Mouse (Mus musculus): ENCODE data around the gene Zfp821. TPM values are rescaled to one million over a fixed set of nuclear protein-coding genes. Genes with fewer than 3 reads are reported as not detected.
"Not testable (repeated sequence)": the region's sequence is repeated elsewhere in the genome, so short reads cannot be mapped to it uniquely, and the experiment has no call there.

The Zfp821 gene
- polyA plus RNA-seq, 1 experiment from 2014 or later, result 46.7 TPM

- H3K4me3 ChIP-seq; H3K4me2 ChIP-seq; H3K9me3 ChIP-seq; H3K27me3 ChIP-seq; H3K4me1 ChIP-seq; ATAC-seq (ENCODE audit: insufficient number of reproducible peaks, insufficient read depth, low FRiP score, low TSS enrichment, low read depth); H3K9ac ChIP-seq; H3K27ac ChIP-seq; H3K36me3 ChIP-seq: not testable (repeated sequence)
- WGBS, result 83% methylated on average over 4 of the region's 4 CpGs
These were observed 50.2 kb downstream of the Zfp821 start for GRCm38 (mm10) chr8:109755554-109755953.

GRCm38 (mm10) chr8:109756849-109757248 is 51.5 kb downstream of the Zfp821 start:
- H3K27ac ChIP-seq, result no peak overlapping the region
- WGBS, result 59% methylated on average over 3 of the region's 3 CpGs
- ATAC-seq (ENCODE audit: insufficient number of reproducible peaks, insufficient read depth, low FRiP score, low TSS enrichment, low read depth), result no peak
- H3K9me3 ChIP-seq, result no peaks in the 10 kb centered on the region; the same call in 1 of the 2 replicates
- no peak overlapping the region for H3K9ac ChIP-seq
- no peaks in the 10 kb centered on the region for H3K4me1 ChIP-seq
- H3K4me3 ChIP-seq, result no peak overlapping the region
- no peaks in the 10 kb centered on the region for H3K36me3 ChIP-seq
- H3K4me2 ChIP-seq, result no peak overlapping the region
- no peaks in the 10 kb centered on the region for H3K27me3 ChIP-seq

GRCm38 (mm10) chr8:109759426-109759825 is 54.1 kb downstream of the Zfp821 start:
- ATAC-seq (ENCODE audit: insufficient number of reproducible peaks, insufficient read depth, low FRiP score, low TSS enrichment, low read depth), result no peak
- Histone ChIP-seq H3K4me1 (no peaks in the 10 kb centered on the region), H3K4me2 (no peak overlapping the region), H3K9me3 (peaks cover 10% of the 10 kb centered on the region), H3K36me3 (no peaks in the 10 kb centered on the region), H3K9ac (no peak overlapping the region), H3K27me3 (no peaks in the 10 kb centered on the region), H3K27ac (no peak overlapping the region), H3K4me3 (no peak overlapping the region)
- WGBS, result 92% methylated on average over 7 of the region's 7 CpGs

GRCm38 (mm10) chr8:109760221-109760620 is 54.9 kb downstream of the Zfp821 start:
- Histone ChIP-seq H3K36me3 (no peaks in the 10 kb centered on the region), H3K27me3 (no peaks in the 10 kb centered on the region), H3K9me3 (peaks cover 10% of the 10 kb centered on the region), H3K4me3 (no peak overlapping the region), H3K4me1 (no peaks in the 10 kb centered on the region), H3K4me2 (no peak overlapping the region), H3K9ac (no peak overlapping the region), H3K27ac (no peak overlapping the region)
- ATAC-seq (ENCODE audit: insufficient number of reproducible peaks, insufficient read depth, low FRiP score, low TSS enrichment, low read depth), result no peak
- 44% methylated on average over 1 of the region's 1 CpGs for WGBS

- WGBS, result 89% methylated on average over 6 of the region's 6 CpGs
- Histone ChIP-seq H3K4me1 (no peaks in the 10 kb centered on the region), H3K4me3 (no peak overlapping the region), H3K27ac (no peak overlapping the region), H3K9ac (no peak overlapping the region), H3K9me3 (peaks cover 10% of the 10 kb centered on the region), H3K27me3 (no peaks in the 10 kb centered on the region), H3K36me3 (no peaks in the 10 kb centered on the region), H3K4me2 (no peak overlapping the region)
- no peak for ATAC-seq (ENCODE audit: insufficient number of reproducible peaks, insufficient read depth, low FRiP score, low TSS enrichment, low read depth)
These were observed 58.7 kb downstream of the Zfp821 start for GRCm38 (mm10) chr8:109764031-109764430.

- H3K4me3 ChIP-seq, result no peak overlapping the region
- no peak overlapping the region for H3K27ac ChIP-seq
- no peaks in the 10 kb centered on the region for H3K27me3 ChIP-seq
- 68% methylated on average over 7 of the region's 7 CpGs for WGBS
- no peak overlapping the region for H3K9ac ChIP-seq
- no peaks in the 10 kb centered on the region for H3K4me1 ChIP-seq
- H3K4me2 ChIP-seq, result no peak overlapping the region
- ATAC-seq (ENCODE audit: insufficient number of reproducible peaks, insufficient read depth, low FRiP score, low TSS enrichment, low read depth), result no peak
- peaks cover 10% of the 10 kb centered on the region for H3K9me3 ChIP-seq
- H3K36me3 ChIP-seq, result no peaks in the 10 kb centered on the region
These were observed 60.7 kb downstream of the Zfp821 start for GRCm38 (mm10) chr8:109766081-109766480.

- H3K4me2 ChIP-seq, result no peak overlapping the region
- WGBS, result 43% methylated on average over 3 of the region's 3 CpGs
- no peak overlapping the region for H3K4me3 ChIP-seq
- no peak overlapping the region for H3K27ac ChIP-seq
- no peaks in the 10 kb centered on the region for H3K9me3 ChIP-seq
- no peaks in the 10 kb centered on the region for H3K4me1 ChIP-seq
- no peak for ATAC-seq (ENCODE audit: insufficient number of reproducible peaks, insufficient read depth, low FRiP score, low TSS enrichment, low read depth)
- H3K36me3 ChIP-seq, result no peaks in the 10 kb centered on the region
- no peak overlapping the region for H3K9ac ChIP-seq
- H3K27me3 ChIP-seq, result peaks cover 18% of the 10 kb centered on the region
These were observed 67.8 kb downstream of the Zfp821 start for GRCm38 (mm10) chr8:109773154-109773553.

Other genes starting within 250 kb of the Zfp821 start
- 0.14 TPM in 1 of 2 replicates, not detected in the other for gene Pmfbp1, start 211.5 kb upstream of the Zfp821 start, polyA plus RNA-seq (2015; fragmentation: Nextera tagmentation; extraction: Ambion mirVana)
- gene Dhx38, start 139.7 kb upstream of the Zfp821 start, polyA plus RNA-seq (2015; fragmentation: Nextera tagmentation; extraction: Ambion mirVana), result 25.3 and 26.5 TPM in 2 replicates
- gene Txnl4b, start 139.7 kb upstream of the Zfp821 start, polyA plus RNA-seq (2015; fragmentation: Nextera tagmentation; extraction: Ambion mirVana), result 25.8 and 26.5 TPM in 2 replicates
- 0.41 and 2.5 TPM in 2 replicates for gene Hp, start 126.4 kb upstream of the Zfp821 start, polyA plus RNA-seq (2015; fragmentation: Nextera tagmentation; extraction: Ambion mirVana)
- gene Dhodh, start 96.9 kb upstream of the Zfp821 start, polyA plus RNA-seq (2015; fragmentation: Nextera tagmentation; extraction: Ambion mirVana), result 43.9 and 45.3 TPM in 2 replicates
- 0.30 TPM in 1 of 2 replicates, not detected in the other for gene Pkd1l3, start 91.0 kb upstream of the Zfp821 start, polyA plus RNA-seq (2015; fragmentation: Nextera tagmentation; extraction: Ambion mirVana)
- gene Ist1, start 12.3 kb upstream of the Zfp821 start, polyA plus RNA-seq (2015; fragmentation: Nextera tagmentation; extraction: Ambion mirVana), result 169 and 179 TPM in 2 replicates
- gene Atxn1l, start 32.2 kb downstream of the Zfp821 start, polyA plus RNA-seq (2015; fragmentation: Nextera tagmentation; extraction: Ambion mirVana), result 7.6 and 7.9 TPM in 2 replicates
- gene Ap1g1, start 73.0 kb downstream of the Zfp821 start, polyA plus RNA-seq (2015; fragmentation: Nextera tagmentation; extraction: Ambion mirVana), result 43.0 and 43.3 TPM in 2 replicates
- gene Phlpp2, start 163.0 kb downstream of the Zfp821 start, polyA plus RNA-seq (2015; fragmentation: Nextera tagmentation; extraction: Ambion mirVana), result 3.9 and 4.0 TPM in 2 replicates

Data from embryonic facial prominence, embryonic 13.5 days (tissue).